Mouse (Mus musculus) hindbrain, embryonic 16.5 days (tissue): ENCODE data around the gene Fignl1. TPM values are rescaled to one million over a fixed set of nuclear protein-coding genes. Genes with fewer than 3 reads are reported as not detected.

Source experiments
- ATAC-seq: fragments of 200-750 bp; cut with Nextera tagmentation; 2 replicates; pipeline ENCODE4 v1.8.0; 2017; ENCODE audit warnings: moderate TSS enrichment, moderate library complexity
- H3K27ac ChIP-seq: fragments of 300-500 bp; sonication (generic); 2 replicates; pipeline ENCODE4 v1.5.1; 2014; ENCODE audit warnings: low read depth, mild to moderate bottlenecking, control low read depth, low read length, moderate library complexity
- H3K27me3 ChIP-seq: fragments of 300-500 bp; sonication (generic); replicated peaks from 2 replicates; pipeline ENCODE4 v1.6.1; 2014; ENCODE audit warnings: low read length; ENCODE audit not compliant: control insufficient read depth, insufficient read depth
- H3K36me3 ChIP-seq: fragments of 300-500 bp; sonication (generic); 2 replicates; pipeline ENCODE4 v1.6.1; 2014; ENCODE audit warnings: mild to moderate bottlenecking, low read length, moderate library complexity, mixed read lengths; ENCODE audit not compliant: control insufficient read depth, insufficient read depth
- H3K4me1 ChIP-seq: fragments of 300-500 bp; sonication (generic); 2 replicates; pipeline ENCODE4 v1.6.1; 2014; ENCODE audit warnings: low read depth, low read length; ENCODE audit not compliant: control insufficient read depth, insufficient read depth
- H3K4me2 ChIP-seq: fragments of 300-500 bp; sonication (generic); 2 replicates; pipeline ENCODE4 v1.6.1; 2014; ENCODE audit warnings: mild to moderate bottlenecking, low read length, control low read depth, moderate library complexity
- H3K4me3 ChIP-seq: fragments of 300-500 bp; sonication (generic); 2 replicates; pipeline ENCODE4 v1.5.1; 2014; ENCODE audit warnings: mild to moderate bottlenecking, low read length, control low read depth, moderate library complexity
- H3K9ac ChIP-seq: fragments of 300-500 bp; sonication (generic); 2 replicates; pipeline ENCODE4 v1.6.1; 2014; ENCODE audit warnings: low read depth, mild to moderate bottlenecking, control low read depth, low read length, moderate library complexity
- H3K9me3 ChIP-seq: fragments of 300-500 bp; sonication (generic); 2 replicates; pipeline ENCODE4 v1.6.1; 2014; ENCODE audit warnings: mild to moderate bottlenecking, low read length, moderate library complexity; ENCODE audit not compliant: control insufficient read depth
- WGBS: fragments of 180-500 bp; shearing (Covaris S2); extraction: QIAGEN DNeasy Blood & Tissue Kit; methylation state at CpG from one replicate; pipeline ENCODE4 v1.1.7; 2014; 5-methylcytosine and 5-hydroxymethylcytosine counted together
- polyA plus RNA-seq: library from polyadenylated mRNA; unstranded; fragments of >200 nt; fragmentation: Nextera tagmentation; extraction: Ambion mirVana; gene quantifications from 2 replicates; pipeline ENCODE4 v1.2.1, GENCODE M21; 2015

The Fignl1 gene
- polyA plus RNA-seq, 1 experiment from 2014 or later: 12.4 TPM

GRCm38 (mm10) chr11:11776822-11777174, 32.0 kb downstream of the Fignl1 start:
- no peaks in the 10 kb centered on the region for H3K4me1 ChIP-seq
- no peaks in the 10 kb centered on the region for H3K27me3 ChIP-seq
- H3K36me3 ChIP-seq: no peaks in the 10 kb centered on the region
- H3K4me3 ChIP-seq: no peak overlapping the region
- H3K9ac ChIP-seq: no peak overlapping the region
- no peak for ATAC-seq
- 83% methylated on average over 7 of the region's 7 CpGs for WGBS
- no peaks in the 10 kb centered on the region for H3K9me3 ChIP-seq
- H3K27ac ChIP-seq: no peak overlapping the region
- no peak overlapping the region for H3K4me2 ChIP-seq

DNA sequence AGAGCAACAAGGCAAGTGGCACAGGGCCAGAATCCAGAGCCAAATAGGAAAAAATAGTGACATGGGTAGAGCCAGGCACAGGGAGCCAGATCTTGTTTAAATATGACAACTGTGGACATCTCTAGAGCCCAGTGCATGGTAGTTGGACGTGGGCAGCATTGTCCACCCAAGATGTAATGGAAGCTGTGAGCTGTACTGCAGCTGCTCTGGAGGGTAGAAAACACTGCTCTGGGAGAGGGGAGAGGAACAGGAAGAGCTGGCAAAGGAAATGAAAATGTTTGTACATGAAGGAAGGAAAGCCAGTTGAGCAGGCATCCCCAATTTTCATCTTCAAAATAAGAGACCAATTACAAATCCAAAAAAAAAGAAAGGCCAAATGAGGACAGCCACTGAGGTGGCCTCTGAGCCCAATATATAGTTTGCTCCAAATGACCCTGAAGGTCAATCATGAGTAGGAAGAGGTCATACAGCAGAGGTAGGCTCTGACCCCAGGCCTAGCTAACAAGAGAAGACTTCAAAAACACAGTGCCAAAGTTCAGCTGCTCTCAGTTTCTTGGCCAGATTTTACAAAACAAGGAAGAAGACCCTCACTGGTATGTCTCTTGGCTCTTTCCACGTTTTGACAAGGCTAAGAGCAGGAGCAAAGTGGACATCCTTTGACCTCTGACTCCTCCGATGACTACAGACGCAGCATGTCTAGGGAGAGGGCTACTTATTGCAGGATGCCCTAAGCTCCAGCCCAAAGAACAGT, 32.5 kb downstream of the Fignl1 start:
- Histone ChIP-seq H3K9ac (no peak overlapping the region), H3K9me3 (no peaks in the 10 kb centered on the region), H3K4me3 (no peak overlapping the region), H3K36me3 (no peaks in the 10 kb centered on the region), H3K27ac (no peak overlapping the region), H3K4me2 (no peak overlapping the region), H3K27me3 (no peaks in the 10 kb centered on the region), H3K4me1 (no peaks in the 10 kb centered on the region)
- WGBS: 68% methylated on average over 4 of the region's 4 CpGs
- no peak for ATAC-seq

GRCm38 (mm10) chr11:11774893-11775292, 33.9 kb downstream of the Fignl1 start:
- Histone ChIP-seq H3K4me1 (no peaks in the 10 kb centered on the region), H3K9me3 (no peaks in the 10 kb centered on the region), H3K36me3 (no peaks in the 10 kb centered on the region), H3K9ac (no peak overlapping the region), H3K4me3 (no peak overlapping the region), H3K27ac (no peak overlapping the region), H3K4me2 (no peak overlapping the region), H3K27me3 (no peaks in the 10 kb centered on the region)
- WGBS: 90% methylated on average over 5 of the region's 5 CpGs
- no peak for ATAC-seq

DNA sequence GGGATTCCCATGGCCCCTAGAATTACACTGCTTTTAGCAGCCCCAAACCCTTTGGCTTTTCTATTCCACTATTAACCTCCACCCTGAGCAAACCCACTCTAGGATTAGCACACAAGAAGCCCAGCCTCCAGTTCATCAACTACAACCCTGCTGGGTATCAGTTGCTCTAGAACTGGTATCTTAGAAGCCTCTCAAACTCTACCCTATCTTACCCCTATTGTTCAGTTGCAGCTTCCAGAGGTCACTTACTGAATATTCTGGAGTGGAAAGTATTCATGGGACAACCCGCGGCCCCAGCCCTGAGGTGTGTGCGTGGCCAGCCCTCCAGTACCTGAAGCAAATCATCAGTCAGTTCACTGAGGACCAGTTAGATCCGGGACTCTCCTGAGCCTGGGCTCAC, 34.4 kb downstream of the Fignl1 start:
- Histone ChIP-seq H3K4me1 (no peaks in the 10 kb centered on the region), H3K9me3 (no peaks in the 10 kb centered on the region), H3K36me3 (no peaks in the 10 kb centered on the region), H3K4me2 (no peak overlapping the region), H3K27ac (no peak overlapping the region), H3K27me3 (no peaks in the 10 kb centered on the region), H3K9ac (no peak overlapping the region), H3K4me3 (no peak overlapping the region)
- no peak for ATAC-seq
- 96% methylated on average over 4 of the region's 4 CpGs for WGBS

DNA sequence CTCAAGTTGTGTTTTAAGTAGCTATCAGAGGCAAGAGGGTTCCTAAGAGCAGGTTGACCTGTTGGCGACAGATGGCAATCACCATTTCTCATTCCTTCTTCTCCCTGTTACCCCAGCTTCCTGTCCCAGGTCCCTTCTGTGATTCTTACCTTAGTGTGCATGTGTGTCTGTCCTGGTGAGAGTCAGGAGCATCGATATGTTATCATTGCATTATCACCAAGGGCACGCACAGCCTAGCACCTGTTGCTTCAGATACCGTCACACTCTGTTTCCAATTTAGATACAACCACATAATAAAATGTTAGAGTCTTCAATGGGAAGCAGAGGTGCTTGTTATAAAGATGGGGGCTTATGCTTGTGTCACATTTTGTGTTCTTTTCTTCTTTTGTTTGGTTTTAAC, 36.6 kb downstream of the Fignl1 start:
- no peaks in the 10 kb centered on the region for H3K27me3 ChIP-seq
- ATAC-seq: no peak
- H3K27ac ChIP-seq: no peak overlapping the region
- no peak overlapping the region for H3K4me2 ChIP-seq
- H3K36me3 ChIP-seq: no peaks in the 10 kb centered on the region
- H3K9ac ChIP-seq: no peak overlapping the region
- no peak overlapping the region for H3K4me3 ChIP-seq
- H3K4me1 ChIP-seq: no peaks in the 10 kb centered on the region
- WGBS: 93% methylated on average over 4 of the region's 4 CpGs
- no peaks in the 10 kb centered on the region for H3K9me3 ChIP-seq

GRCm38 (mm10) chr11:11770691-11771090, 38.1 kb downstream of the Fignl1 start:
- no peaks in the 10 kb centered on the region for H3K4me1 ChIP-seq
- H3K9ac ChIP-seq: no peak overlapping the region
- no peak for ATAC-seq
- no peak overlapping the region for H3K4me3 ChIP-seq
- no peak overlapping the region for H3K4me2 ChIP-seq
- WGBS: 94% methylated on average over 3 of the region's 3 CpGs
- H3K27ac ChIP-seq: no peak overlapping the region
- H3K27me3 ChIP-seq: no peaks in the 10 kb centered on the region
- H3K36me3 ChIP-seq: no peaks in the 10 kb centered on the region
- H3K9me3 ChIP-seq: no peaks in the 10 kb centered on the region

GRCm38 (mm10) chr11:11769281-11769680, 39.5 kb downstream of the Fignl1 start:
- H3K4me2 ChIP-seq: no peak overlapping the region
- H3K9me3 ChIP-seq: no peaks in the 10 kb centered on the region
- H3K4me1 ChIP-seq: no peaks in the 10 kb centered on the region
- WGBS: 93% methylated on average over 20 of the region's 20 CpGs
- H3K9ac ChIP-seq: no peak overlapping the region
- no peak overlapping the region for H3K27ac ChIP-seq
- no peak for ATAC-seq
- H3K27me3 ChIP-seq: no peaks in the 10 kb centered on the region
- no peaks in the 10 kb centered on the region for H3K36me3 ChIP-seq
- no peak overlapping the region for H3K4me3 ChIP-seq

DNA sequence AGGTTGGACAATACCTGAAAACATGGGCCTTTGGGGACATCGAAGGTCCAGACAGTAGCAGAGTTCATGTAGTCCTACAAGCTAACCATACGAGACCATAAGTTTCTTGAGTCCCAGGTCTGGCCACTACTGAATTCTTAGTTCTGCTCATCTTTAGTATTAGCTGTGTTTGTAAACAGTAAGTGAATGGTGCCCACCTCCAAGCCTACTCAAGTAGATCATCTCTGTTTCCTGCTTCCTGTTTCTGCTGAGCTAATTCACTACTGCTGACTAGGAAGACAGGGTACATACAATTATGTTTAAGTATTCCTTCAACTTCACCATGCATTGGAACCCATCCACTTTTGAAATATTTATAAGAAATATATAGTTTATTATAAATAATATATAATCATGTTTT, 40.7 kb downstream of the Fignl1 start:
- WGBS: 92% methylated on average over 2 of the region's 2 CpGs
- no peaks in the 10 kb centered on the region for H3K9me3 ChIP-seq
- ATAC-seq: no peak
- no peaks in the 10 kb centered on the region for H3K36me3 ChIP-seq
- H3K9ac ChIP-seq: no peak overlapping the region
- H3K4me2 ChIP-seq: no peak overlapping the region
- no peak overlapping the region for H3K4me3 ChIP-seq
- H3K4me1 ChIP-seq: no peaks in the 10 kb centered on the region
- H3K27me3 ChIP-seq: no peaks in the 10 kb centered on the region
- H3K27ac ChIP-seq: no peak overlapping the region

GRCm38 (mm10) chr11:11766736-11767135, 42.0 kb downstream of the Fignl1 start:
- H3K4me2 ChIP-seq: no peak overlapping the region
- H3K36me3 ChIP-seq: no peaks in the 10 kb centered on the region
- no peaks in the 10 kb centered on the region for H3K27me3 ChIP-seq
- no peaks in the 10 kb centered on the region for H3K4me1 ChIP-seq
- H3K27ac ChIP-seq: no peak overlapping the region
- no peak for ATAC-seq
- H3K4me3 ChIP-seq: no peak overlapping the region
- H3K9ac ChIP-seq: no peak overlapping the region
- no peaks in the 10 kb centered on the region for H3K9me3 ChIP-seq

DNA sequence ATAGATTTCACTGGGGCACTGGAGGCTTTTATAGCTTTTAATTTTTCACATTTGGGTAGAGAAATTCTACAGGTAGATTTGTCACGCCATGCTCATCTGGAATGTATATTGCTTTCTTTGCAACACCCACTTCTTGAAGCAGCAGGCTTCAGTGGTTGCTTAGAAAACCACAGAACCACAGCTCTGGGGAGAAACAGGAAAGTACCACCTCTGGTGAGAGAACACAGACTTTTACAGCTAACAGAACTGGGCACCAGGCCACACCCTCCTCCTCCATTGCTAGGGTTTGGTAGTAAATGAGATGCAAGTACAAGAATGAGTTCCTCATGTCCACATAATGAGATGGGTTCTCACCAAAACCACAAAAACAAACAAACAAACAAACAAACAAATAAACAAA, 42.7 kb downstream of the Fignl1 start:
- H3K9ac ChIP-seq: no peak overlapping the region
- H3K27me3 ChIP-seq: no peaks in the 10 kb centered on the region
- 87% methylated on average over 1 of the region's 1 CpGs for WGBS
- no peaks in the 10 kb centered on the region for H3K4me1 ChIP-seq
- H3K9me3 ChIP-seq: no peaks in the 10 kb centered on the region
- H3K36me3 ChIP-seq: no peaks in the 10 kb centered on the region
- no peak overlapping the region for H3K4me2 ChIP-seq
- no peak for ATAC-seq
- no peak overlapping the region for H3K4me3 ChIP-seq
- no peak overlapping the region for H3K27ac ChIP-seq
